Mouse (Mus musculus): ENCODE results near the gene Stxbp4. TPM values are rescaled to one million over a fixed set of nuclear protein-coding genes. Genes with fewer than 3 reads are reported as not detected.
A peak's percentile ranks its signal among the peaks of the same experiment; 100 is the strongest.

Stxbp4 gene
- polyA plus RNA-seq, 1 experiment from 2014 or later = 28.5 TPM

DNA sequence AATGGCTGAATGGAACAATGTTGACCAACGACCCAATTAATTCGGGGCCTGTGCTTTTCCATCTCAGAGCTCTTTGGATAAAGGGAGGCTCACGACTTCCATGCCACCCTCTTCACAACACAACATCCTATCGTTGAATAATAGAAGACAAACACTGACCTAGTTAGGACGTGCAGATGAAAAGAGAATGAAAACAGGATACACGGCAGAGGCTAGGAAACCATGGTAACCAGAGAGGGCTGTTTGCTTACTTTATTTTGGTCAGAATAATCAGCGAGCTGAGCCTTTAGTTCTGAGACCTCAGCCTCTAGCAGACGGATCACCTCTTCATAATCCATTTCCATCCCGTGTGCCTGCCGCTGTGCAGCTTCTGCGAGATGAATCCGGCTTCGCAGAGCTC, 89.3 kb downstream of the Stxbp4 start:
- Histone ChIP-seq H3K36me3 (0 out of 2 replicates have a peak, but pooled peaks cover 10% of the 10 kb centered on the region), H3K27ac (peak overlapping the region; percentile 57), H3K4me1 (replicated peaks) (peaks cover 35% of the 10 kb centered on the region), H3K9ac (replicated peaks) (no peak overlapping the region), H3K27me3 (peaks cover 37% of the 10 kb centered on the region), H3K9me3 (no peaks in the 10 kb centered on the region), H3K4me2 (replicated peaks) (no peak overlapping the region), H3K4me3 (replicated peaks) (no peak overlapping the region)
- ATAC-seq = peak; percentile 85
- whole genome bisulfite sequencing = 2% methylated on average over 13 of the region's 13 CpGs

DNA sequence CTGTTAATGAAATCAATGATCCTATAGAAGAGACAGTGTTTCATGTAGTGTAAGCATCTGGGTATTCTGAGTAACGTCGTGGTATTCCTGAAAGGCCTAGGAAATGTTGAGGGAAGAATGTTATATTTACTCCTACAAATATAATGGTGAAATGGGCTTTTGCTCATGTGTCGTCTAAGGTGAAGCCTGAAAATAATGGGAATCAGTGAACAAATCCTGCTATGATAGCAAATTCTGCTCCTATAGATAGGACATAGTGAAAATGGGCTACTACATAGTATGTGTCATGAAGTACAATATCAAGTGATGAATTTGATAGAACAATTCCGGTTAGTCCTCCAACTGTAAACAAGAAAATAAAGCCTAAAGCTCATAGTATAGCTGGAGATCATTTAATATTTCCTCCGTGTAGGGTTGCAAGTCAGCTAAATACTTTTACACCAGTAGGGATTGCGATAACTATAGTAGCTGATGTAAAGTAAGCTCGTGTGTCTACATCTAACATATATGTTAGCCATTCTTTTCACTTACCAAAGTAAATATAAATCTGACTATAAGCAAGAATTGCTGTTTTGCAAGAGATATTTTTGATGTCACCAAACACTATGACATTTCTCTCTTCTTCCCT, 99.1 kb downstream of the Stxbp4 start:
- Histone ChIP-seq H3K27me3 (no peaks in the 10 kb centered on the region), H3K9ac (replicated peaks) (no peak overlapping the region), H3K27ac (no peak overlapping the region), H3K9me3 (no peaks in the 10 kb centered on the region), H3K36me3 (peaks cover 11% of the 10 kb centered on the region), H3K4me3 (replicated peaks) (no peak overlapping the region), H3K4me1 (replicated peaks) (no peaks in the 10 kb centered on the region), H3K4me2 (replicated peaks) (no peak overlapping the region)
- ATAC-seq = no peak
- WGBS = 97% methylated on average over 7 of the region's 7 CpGs

- ATAC-seq = no peak
Observed at GRCm38 (mm10) chr11:90525311-90525710, 112.6 kb downstream of the Stxbp4 start.

DNA sequence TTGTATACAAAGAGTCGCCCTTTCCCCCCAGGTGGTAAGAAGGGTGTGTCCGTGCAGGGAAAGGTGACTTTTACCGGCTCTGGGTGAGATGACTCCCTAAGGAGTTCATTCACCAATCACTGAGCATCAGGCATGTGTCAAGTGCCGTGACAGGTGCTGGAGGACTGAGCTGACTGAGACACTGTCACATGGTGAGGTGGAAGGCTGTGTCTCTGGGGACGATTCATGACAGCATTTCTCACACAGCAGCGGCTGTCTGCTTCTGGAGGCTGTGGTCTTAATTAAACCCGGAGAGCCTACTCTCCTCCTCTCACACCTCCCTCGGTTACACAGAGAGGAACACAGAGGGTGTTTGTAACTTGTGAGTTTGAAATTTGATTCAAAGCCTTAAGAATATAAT, 116.8 kb downstream of the Stxbp4 start:
- Histone ChIP-seq H3K27me3 (no peaks in the 10 kb centered on the region), H3K36me3 (peaks cover 28% of the 10 kb centered on the region), H3K4me2 (replicated peaks) (no peak overlapping the region), H3K9me3 (no peaks in the 10 kb centered on the region), H3K9ac (replicated peaks) (no peak overlapping the region), H3K4me1 (replicated peaks) (peaks cover 5% of the 10 kb centered on the region), H3K27ac (no peak overlapping the region), H3K4me3 (replicated peaks) (no peak overlapping the region)
- WGBS = 56% methylated on average over 8 of the region's 8 CpGs
- ATAC-seq = peak; percentile 55; the same call in 1 of the 2 replicates

More at GRCm38 (mm10) chr11:90525311-90525710, 112.6 kb downstream of the Stxbp4 start:
- Histone ChIP-seq H3K27me3 (no peaks in the 10 kb centered on the region), H3K9me3 (no peaks in the 10 kb centered on the region), H3K27ac (no peak overlapping the region), H3K9ac (replicated peaks) (no peak overlapping the region), H3K36me3 (peaks cover 17% of the 10 kb centered on the region), H3K4me2 (replicated peaks) (no peak overlapping the region), H3K4me1 (replicated peaks) (peaks cover 5% of the 10 kb centered on the region), H3K4me3 (replicated peaks) (no peak overlapping the region)
- 93% methylated on average over 2 of the region's 2 CpGs for WGBS

DNA sequence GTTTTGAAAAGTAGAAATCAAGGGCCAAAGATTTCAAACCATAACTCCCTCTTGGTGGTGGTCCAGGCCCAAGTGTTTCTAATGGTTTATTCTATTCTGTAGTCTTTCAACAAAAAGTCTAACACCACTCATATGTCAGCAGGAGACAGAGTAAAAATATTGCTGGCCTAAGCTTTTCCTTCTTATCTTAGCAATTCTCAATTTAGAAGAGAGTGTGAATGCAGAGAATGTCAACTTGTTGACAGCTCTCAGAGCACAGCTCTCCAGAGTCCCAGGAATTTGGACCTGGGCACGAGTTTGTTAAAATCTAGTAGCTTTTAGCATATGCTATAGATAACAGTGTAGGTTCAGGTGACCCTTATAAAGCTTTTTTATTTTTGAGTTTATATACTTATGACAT, 120.1 kb downstream of the Stxbp4 start:
- no peak for ATAC-seq
- H3K4me3 ChIP-seq (replicated peaks) = no peak overlapping the region

DNA sequence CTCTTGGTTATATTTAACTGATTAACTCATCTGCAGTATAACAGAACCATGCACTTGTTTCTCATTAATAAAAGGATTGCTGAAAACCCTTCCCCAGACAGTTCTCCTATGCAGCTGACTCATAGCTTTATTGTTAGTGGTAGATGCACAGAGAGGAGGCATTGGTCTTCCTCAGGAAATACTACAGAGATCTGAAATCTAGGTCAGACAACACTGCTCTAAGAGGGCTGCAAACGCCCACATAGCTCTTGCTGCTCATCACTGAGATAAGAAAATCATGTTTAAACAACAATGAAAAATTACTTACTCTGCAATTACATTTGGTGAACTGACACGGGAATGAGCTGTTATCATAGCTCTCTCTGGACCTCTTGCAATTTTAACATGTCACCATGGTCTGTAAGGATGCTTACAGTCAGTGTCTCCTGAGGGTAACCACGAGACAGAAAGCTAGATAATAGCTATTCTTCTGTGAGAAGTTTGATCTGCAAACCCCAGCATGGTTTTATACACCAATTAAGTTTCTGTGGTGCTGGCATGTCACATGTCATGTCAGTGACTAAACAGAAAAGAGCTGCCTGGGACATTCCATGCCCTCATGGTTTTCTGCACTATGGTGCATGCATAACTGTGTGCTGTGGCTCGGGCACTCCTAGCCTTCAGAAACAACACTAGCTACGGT, 125.2 kb downstream of the Stxbp4 start:
- H3K4me2 ChIP-seq (replicated peaks) = no peak overlapping the region
- no peak overlapping the region for H3K9ac ChIP-seq (replicated peaks)
- no peaks in the 10 kb centered on the region for H3K9me3 ChIP-seq
- no peak for ATAC-seq
- 0 out of 2 replicates have a peak, but pooled peaks cover 3% of the 10 kb centered on the region for H3K4me1 ChIP-seq (replicated peaks)
- no peaks in the 10 kb centered on the region for H3K27me3 ChIP-seq
- no peak overlapping the region for H3K4me3 ChIP-seq (replicated peaks)
- no peak overlapping the region for H3K27ac ChIP-seq
- 78% methylated on average over 5 of the region's 5 CpGs for WGBS
- peaks cover 13% of the 10 kb centered on the region for H3K36me3 ChIP-seq

More for the DNA sequence above, 120.1 kb downstream of the Stxbp4 start:
- Histone ChIP-seq H3K36me3 (peaks cover 26% of the 10 kb centered on the region), H3K9ac (replicated peaks) (no peak overlapping the region), H3K9me3 (no peaks in the 10 kb centered on the region), H3K27ac (no peak overlapping the region), H3K4me2 (replicated peaks) (no peak overlapping the region), H3K27me3 (no peaks in the 10 kb centered on the region), H3K4me1 (replicated peaks) (peaks cover 8% of the 10 kb centered on the region)
- 87% methylated on average over 1 of the region's 1 CpGs for WGBS

- Histone ChIP-seq H3K4me3 (replicated peaks) (no peak overlapping the region), H3K27ac (no peak overlapping the region), H3K27me3 (no peaks in the 10 kb centered on the region), H3K4me2 (replicated peaks) (no peak overlapping the region), H3K9ac (replicated peaks) (no peak overlapping the region), H3K4me1 (replicated peaks) (no peaks in the 10 kb centered on the region), H3K9me3 (no peaks in the 10 kb centered on the region), H3K36me3 (no peaks in the 10 kb centered on the region)
- WGBS = 73% methylated on average over 4 of the region's 4 CpGs
- ATAC-seq = no peak
Observed at GRCm38 (mm10) chr11:90501846-90502245, 136.0 kb downstream of the Stxbp4 start.

GRCm38 (mm10) chr11:90499918-90500317, 138.0 kb downstream of the Stxbp4 start:
- 88% methylated on average over 6 of the region's 6 CpGs for WGBS
- no peak overlapping the region for H3K4me2 ChIP-seq (replicated peaks)
- H3K9me3 ChIP-seq = no peaks in the 10 kb centered on the region
- H3K4me3 ChIP-seq (replicated peaks) = no peak overlapping the region
- H3K9ac ChIP-seq (replicated peaks) = no peak overlapping the region
- H3K27me3 ChIP-seq = no peaks in the 10 kb centered on the region
- no peaks in the 10 kb centered on the region for H3K4me1 ChIP-seq (replicated peaks)
- ATAC-seq = no peak
- no peaks in the 10 kb centered on the region for H3K36me3 ChIP-seq
- H3K27ac ChIP-seq = no peak overlapping the region

GRCm38 (mm10) chr11:90498461-90498860, 139.4 kb downstream of the Stxbp4 start:
- Histone ChIP-seq H3K9ac (replicated peaks) (no peak overlapping the region), H3K4me2 (replicated peaks) (no peak overlapping the region), H3K27ac (no peak overlapping the region), H3K36me3 (peaks cover 6% of the 10 kb centered on the region; the same call in 1 of the 2 replicates), H3K4me3 (replicated peaks) (no peak overlapping the region), H3K27me3 (no peaks in the 10 kb centered on the region), H3K9me3 (no peaks in the 10 kb centered on the region), H3K4me1 (replicated peaks) (no peaks in the 10 kb centered on the region)
- WGBS = 77% methylated on average over 5 of the region's 5 CpGs
- no peak for ATAC-seq

GRCm38 (mm10) chr11:90494981-90495380, 142.9 kb downstream of the Stxbp4 start:
- no peak overlapping the region for H3K27ac ChIP-seq
- no peaks in the 10 kb centered on the region for H3K9me3 ChIP-seq
- no peak overlapping the region for H3K4me3 ChIP-seq (replicated peaks)
- no peaks in the 10 kb centered on the region for H3K4me1 ChIP-seq (replicated peaks)
- no peak overlapping the region for H3K4me2 ChIP-seq (replicated peaks)
- H3K27me3 ChIP-seq = no peaks in the 10 kb centered on the region
- ATAC-seq = no peak
- peaks cover 20% of the 10 kb centered on the region; the same call in 1 of the 2 replicates for H3K36me3 ChIP-seq
- WGBS = 71% methylated on average over 1 of the region's 1 CpGs
- H3K9ac ChIP-seq (replicated peaks) = no peak overlapping the region

- Histone ChIP-seq H3K36me3 (peaks cover 31% of the 10 kb centered on the region), H3K9ac (replicated peaks) (no peak overlapping the region), H3K27ac (no peak overlapping the region), H3K4me1 (replicated peaks) (no peaks in the 10 kb centered on the region), H3K27me3 (peaks cover 12% of the 10 kb centered on the region), H3K4me3 (replicated peaks) (no peak overlapping the region), H3K9me3 (peaks cover 2% of the 10 kb centered on the region; the same call in 1 of the 2 replicates), H3K4me2 (replicated peaks) (no peak overlapping the region)
- whole genome bisulfite sequencing = 94% methylated on average over 4 of the region's 4 CpGs
- ATAC-seq = no peak
Observed at GRCm38 (mm10) chr11:90492511-90492910, 145.4 kb downstream of the Stxbp4 start.

DNA sequence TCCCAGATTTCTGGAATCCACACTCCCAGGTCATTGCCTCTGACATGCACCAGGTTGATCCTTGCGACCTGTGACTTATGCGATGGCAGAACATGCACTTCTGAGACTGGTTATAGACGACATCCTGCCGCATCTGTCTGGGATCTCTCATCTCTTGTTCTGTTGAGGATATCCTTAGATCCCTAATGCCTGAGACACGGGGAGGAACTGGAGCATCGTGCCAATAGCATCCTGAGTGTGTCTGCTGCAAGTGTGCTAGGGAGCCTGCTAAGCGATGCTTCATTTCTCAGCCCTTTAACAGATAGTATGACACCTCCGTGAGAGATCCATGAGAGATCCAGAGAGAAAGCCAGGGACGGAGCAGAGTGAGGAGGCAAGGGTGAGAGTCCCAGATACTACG, 148.7 kb downstream of the Stxbp4 start:
- H3K4me3 ChIP-seq (replicated peaks) = no peak overlapping the region
- no peak overlapping the region for H3K4me2 ChIP-seq (replicated peaks)
- H3K27me3 ChIP-seq = peaks cover 24% of the 10 kb centered on the region
- peaks cover 4% of the 10 kb centered on the region; the same call in 1 of the 2 replicates for H3K9me3 ChIP-seq
- no peak overlapping the region for H3K9ac ChIP-seq (replicated peaks)
- H3K36me3 ChIP-seq = peaks cover 35% of the 10 kb centered on the region
- WGBS = 95% methylated on average over 10 of the region's 10 CpGs
- H3K27ac ChIP-seq = no peak overlapping the region
- peaks cover 14% of the 10 kb centered on the region for H3K4me1 ChIP-seq (replicated peaks)
- ATAC-seq = no peak

Measured in midbrain, embryonic 13.5 days (tissue).